Mouse (Mus musculus) embryonic fibroblast, embryonic 13.5 days (primary cell): ENCODE results near the gene Slc2a12.

Source experiments
- CTCF ChIP-seq: IDR thresholded peaks from 2 replicates; pipeline ENCODE4 v1.5.1; 2011; ENCODE audit warnings: mild to moderate bottlenecking, control low read depth, low read length, moderate library complexity, borderline replicate concordance; ENCODE audit not compliant: insufficient read depth
- POLR2A ChIP-seq: IDR thresholded peaks from 2 replicates; pipeline ENCODE4 v1.6.1; 2011; ENCODE audit warnings: low read depth, mild to moderate bottlenecking, control low read depth, low read length, moderate library complexity

- no peak for TF ChIP-seq CTCF
- TF ChIP-seq POLR2A: no peak
Observed at GRCm38 (mm10) chr10:22696236-22696635, 51.4 kb downstream of the Slc2a12 start.
